Mouse (Mus musculus): ENCODE data around the gene Klhl36. TPM values are rescaled to one million over a fixed set of nuclear protein-coding genes. Genes with fewer than 3 reads are reported as not detected.

Gene Klhl36
- polyA plus RNA-seq, 1 experiment from 2014 or later, result 5.1 TPM

GRCm38 (mm10) chr8:119847232-119847922 lies 14.7 kb upstream of the Klhl36 start:
- DNase-seq (no peak), ATAC-seq (ENCODE audit: low read depth) (peak; percentile 17; the same call in 1 of the 2 replicates)
- Histone ChIP-seq H3K9me3 (replicated peaks) (peaks cover 7% of the 10 kb centered on the region; the same call in 1 of the 2 replicates), H3K27me3 (peaks cover 10% of the 10 kb centered on the region), H3K9ac (no peak overlapping the region), H3K4me2 (no peak overlapping the region), H3K4me1 (replicated peaks) (peaks cover 4% of the 10 kb centered on the region; the same call in 1 of the 2 replicates), H3K4me3 (replicated peaks) (no peak overlapping the region), H3K36me3 (no peaks in the 10 kb centered on the region), H3K27ac (no peak overlapping the region)
- 61% methylated on average over 16 of the region's 16 CpGs for WGBS (ENCODE audit: insufficient replicate concordance)

- H3K9me3 ChIP-seq (replicated peaks), result peaks cover 7% of the 10 kb centered on the region; the same call in 1 of the 2 replicates
- no peaks in the 10 kb centered on the region for H3K27me3 ChIP-seq
- H3K36me3 ChIP-seq, result no peaks in the 10 kb centered on the region
- H3K27ac ChIP-seq, result no peak overlapping the region
- 0 out of 2 replicates have a peak, but pooled peaks have one; percentile 15 for ATAC-seq (ENCODE audit: low read depth)
- H3K4me3 ChIP-seq (replicated peaks), result no peak overlapping the region
- no peak overlapping the region for H3K4me2 ChIP-seq
- WGBS (ENCODE audit: insufficient replicate concordance), result 40% methylated on average over 8 of the region's 8 CpGs
- no peak for DNase-seq
- peaks cover 10% of the 10 kb centered on the region for H3K4me1 ChIP-seq (replicated peaks)
- H3K9ac ChIP-seq, result no peak overlapping the region
These were observed 8.5 kb upstream of the Klhl36 start for GRCm38 (mm10) chr8:119853521-119853920.

DNA sequence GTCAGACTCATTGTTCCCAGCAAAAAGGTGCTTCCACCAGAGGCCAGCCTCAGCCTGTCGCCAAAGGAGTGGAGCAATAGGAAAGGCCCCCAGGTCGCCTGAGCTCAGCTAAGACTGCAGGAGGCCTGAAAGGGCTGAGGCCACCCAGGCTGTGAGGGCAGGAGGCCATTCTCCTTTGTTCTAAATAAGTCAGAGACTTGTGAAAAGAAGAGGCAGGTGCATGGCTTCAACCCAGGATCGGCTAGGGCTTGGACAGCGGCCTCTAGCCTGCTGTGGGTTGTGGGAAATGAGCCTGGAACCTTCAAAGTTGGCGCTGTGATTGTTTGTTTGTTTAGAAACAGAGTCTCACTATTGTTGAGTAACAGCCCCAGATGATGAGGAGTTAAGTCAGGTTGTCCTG lies 8.0 kb upstream of the Klhl36 start:
- ATAC-seq (ENCODE audit: low read depth) (no peak), DNase-seq (no peak)
- H3K27ac ChIP-seq, result no peak overlapping the region
- H3K9ac ChIP-seq, result no peak overlapping the region
- H3K4me1 ChIP-seq (replicated peaks), result peaks cover 15% of the 10 kb centered on the region
- H3K36me3 ChIP-seq, result no peaks in the 10 kb centered on the region
- 53% methylated on average over 5 of the region's 5 CpGs for WGBS (ENCODE audit: insufficient replicate concordance)
- no peak overlapping the region for H3K4me3 ChIP-seq (replicated peaks)
- peaks cover 6% of the 10 kb centered on the region; the same call in 1 of the 2 replicates for H3K9me3 ChIP-seq (replicated peaks)
- H3K4me2 ChIP-seq, result no peak overlapping the region
- no peaks in the 10 kb centered on the region; the same call in 1 of the 2 replicates for H3K27me3 ChIP-seq

DNA sequence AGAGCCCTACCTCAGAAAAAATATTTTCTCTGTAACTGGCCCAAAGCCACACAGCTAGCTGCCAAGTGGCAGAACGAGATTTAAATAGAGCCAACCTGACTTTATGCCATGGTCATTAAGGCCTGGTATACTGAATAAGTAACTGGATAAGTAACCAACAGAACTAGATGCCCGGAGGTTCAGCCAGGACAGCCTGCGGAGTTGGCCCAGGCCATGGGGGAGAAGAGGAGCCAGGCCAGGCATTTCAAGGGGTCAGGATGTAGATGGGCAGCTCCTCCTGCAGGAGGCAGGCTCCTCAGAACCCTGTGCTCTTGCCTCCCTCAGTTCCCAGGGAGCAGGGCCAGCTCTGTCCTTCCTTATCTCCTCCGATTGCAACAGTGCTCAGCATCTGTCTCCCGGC lies 6.4 kb upstream of the Klhl36 start:
- Histone ChIP-seq H3K4me1 (replicated peaks) (peaks cover 21% of the 10 kb centered on the region), H3K27me3 (peaks cover 6% of the 10 kb centered on the region; the same call in 1 of the 2 replicates), H3K9ac (no peak overlapping the region), H3K4me3 (replicated peaks) (no peak overlapping the region), H3K27ac (no peak overlapping the region), H3K9me3 (replicated peaks) (no peaks in the 10 kb centered on the region), H3K36me3 (no peaks in the 10 kb centered on the region), H3K4me2 (no peak overlapping the region)
- 46% methylated on average over 5 of the region's 5 CpGs for WGBS (ENCODE audit: insufficient replicate concordance)
- DNase-seq (no peak), ATAC-seq (ENCODE audit: low read depth) (no peak)

DNA sequence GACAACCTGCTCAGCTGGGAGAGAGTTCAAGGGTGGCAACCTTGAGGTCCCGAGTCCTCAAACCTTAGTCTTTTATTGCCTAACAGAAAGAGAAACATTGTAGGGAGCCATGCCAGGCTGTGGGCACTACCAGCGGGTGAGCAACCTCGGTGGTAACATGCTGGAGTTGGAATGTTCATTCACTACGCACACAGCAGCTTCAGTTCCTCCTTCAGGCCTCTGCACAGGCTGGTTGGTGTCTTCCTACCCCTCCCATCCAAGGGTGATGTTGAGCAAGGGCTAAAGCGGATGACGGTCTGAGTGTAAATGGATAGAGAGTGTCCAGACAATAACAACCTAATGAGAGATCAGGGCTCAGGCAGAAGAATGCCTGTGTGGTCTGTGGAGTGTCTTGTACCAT lies 4.3 kb upstream of the Klhl36 start:
- 26% methylated on average over 6 of the region's 6 CpGs for WGBS (ENCODE audit: insufficient replicate concordance)
- no peak for DNase-seq
- Histone ChIP-seq H3K27me3 (peaks cover 6% of the 10 kb centered on the region; the same call in 1 of the 2 replicates), H3K4me2 (no peak overlapping the region), H3K9me3 (replicated peaks) (no peaks in the 10 kb centered on the region), H3K27ac (no peak overlapping the region), H3K36me3 (no peaks in the 10 kb centered on the region), H3K4me1 (replicated peaks) (peaks cover 37% of the 10 kb centered on the region), H3K4me3 (replicated peaks) (no peak overlapping the region), H3K9ac (no peak overlapping the region)
- no peak for ATAC-seq (ENCODE audit: low read depth)

GRCm38 (mm10) chr8:119862390-119862734 lies 296 bp downstream of the Klhl36 start:
- no peak for DNase-seq
- H3K4me2 ChIP-seq, result peak overlapping the region; percentile 93
- no peaks in the 10 kb centered on the region for H3K36me3 ChIP-seq
- no peaks in the 10 kb centered on the region for H3K9me3 ChIP-seq (replicated peaks)
- H3K27me3 ChIP-seq, result peaks cover 6% of the 10 kb centered on the region; the same call in 1 of the 2 replicates
- peak overlapping the region; percentile 76 for H3K4me3 ChIP-seq (replicated peaks)
- peak overlapping the region; percentile 62 for H3K27ac ChIP-seq
- peak overlapping the region; percentile 82 for H3K9ac ChIP-seq
- no peak for ATAC-seq (ENCODE audit: low read depth)
- WGBS (ENCODE audit: insufficient replicate concordance), result 1% methylated on average over 19 of the region's 19 CpGs
- H3K4me1 ChIP-seq (replicated peaks), result peaks cover 38% of the 10 kb centered on the region

DNA sequence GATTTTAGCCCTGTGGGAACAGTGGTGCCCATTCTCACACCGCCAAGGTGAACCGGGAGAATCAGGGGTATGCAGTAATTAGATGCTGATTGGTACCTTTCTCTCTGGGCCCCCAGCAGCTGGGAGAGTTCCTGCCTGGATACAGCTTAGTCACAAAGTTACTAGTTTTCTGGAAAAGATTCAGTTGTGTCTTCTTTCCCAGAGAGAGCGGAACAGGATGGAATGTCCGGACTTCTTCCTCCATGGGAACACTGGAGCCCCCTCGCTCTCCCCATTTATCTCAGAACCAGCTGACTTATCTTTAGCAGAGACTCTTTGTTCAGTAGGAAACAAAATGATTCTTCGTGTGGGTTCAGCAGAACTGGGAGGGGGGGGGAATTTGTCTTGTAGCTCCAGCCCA lies 683 bp downstream of the Klhl36 start:
- Histone ChIP-seq H3K4me1 (replicated peaks) (peaks cover 34% of the 10 kb centered on the region), H3K4me2 (peak overlapping the region; percentile 93), H3K4me3 (replicated peaks) (peak overlapping the region; percentile 76), H3K27ac (peak overlapping the region; percentile 62), H3K36me3 (no peaks in the 10 kb centered on the region), H3K9ac (peak overlapping the region; percentile 82), H3K27me3 (peaks cover 6% of the 10 kb centered on the region; the same call in 1 of the 2 replicates), H3K9me3 (replicated peaks) (no peaks in the 10 kb centered on the region)
- no peak for ATAC-seq (ENCODE audit: low read depth)
- no peak for DNase-seq
- 7% methylated on average over 6 of the region's 6 CpGs for WGBS (ENCODE audit: insufficient replicate concordance)

- H3K27ac ChIP-seq, result no peak overlapping the region
- peaks cover 7% of the 10 kb centered on the region for H3K4me1 ChIP-seq (replicated peaks)
- DNase-seq (no peak), ATAC-seq (ENCODE audit: low read depth) (no peak)
- H3K9me3 ChIP-seq (replicated peaks), result peaks cover 10% of the 10 kb centered on the region
- peaks cover 30% of the 10 kb centered on the region for H3K36me3 ChIP-seq
- no peak overlapping the region for H3K9ac ChIP-seq
- no peak overlapping the region for H3K4me2 ChIP-seq
- H3K4me3 ChIP-seq (replicated peaks), result no peak overlapping the region
- whole genome bisulfite sequencing (ENCODE audit: insufficient replicate concordance), result 70% methylated on average over 20 of the region's 20 CpGs
- no peaks in the 10 kb centered on the region for H3K27me3 ChIP-seq
These were observed 7.5 kb downstream of the Klhl36 start for GRCm38 (mm10) chr8:119869616-119870015.

- Histone ChIP-seq H3K9ac (no peak overlapping the region), H3K36me3 (peaks cover 30% of the 10 kb centered on the region)
- 71% methylated on average over 1 of the region's 1 CpGs for WGBS (ENCODE audit: insufficient replicate concordance)
These were observed 11.1 kb downstream of the Klhl36 start for GRCm38 (mm10) chr8:119873181-119873580.

GRCm38 (mm10) chr8:119881301-119881700 lies 19.2 kb downstream of the Klhl36 start:
- Histone ChIP-seq H3K9ac (no peak overlapping the region), H3K4me1 (replicated peaks) (peaks cover 13% of the 10 kb centered on the region), H3K4me2 (no peak overlapping the region), H3K36me3 (no peaks in the 10 kb centered on the region), H3K4me3 (replicated peaks) (no peak overlapping the region), H3K27me3 (0 out of 2 replicates have a peak, but pooled peaks cover 4% of the 10 kb centered on the region), H3K27ac (no peak overlapping the region), H3K9me3 (replicated peaks) (no peaks in the 10 kb centered on the region)
- no peak for DNase-seq
- 64% methylated on average over 6 of the region's 6 CpGs for WGBS (ENCODE audit: insufficient replicate concordance)
- no peak for ATAC-seq (ENCODE audit: low read depth)

More at GRCm38 (mm10) chr8:119873181-119873580, 11.1 kb downstream of the Klhl36 start:
- Histone ChIP-seq H3K4me2 (no peak overlapping the region), H3K27ac (no peak overlapping the region), H3K9me3 (replicated peaks) (peaks cover 10% of the 10 kb centered on the region), H3K4me3 (replicated peaks) (no peak overlapping the region), H3K4me1 (replicated peaks) (peaks cover 7% of the 10 kb centered on the region), H3K27me3 (no peaks in the 10 kb centered on the region)
- ATAC-seq (ENCODE audit: low read depth) (peak; percentile 83), DNase-seq (peak; percentile 54)

DNA sequence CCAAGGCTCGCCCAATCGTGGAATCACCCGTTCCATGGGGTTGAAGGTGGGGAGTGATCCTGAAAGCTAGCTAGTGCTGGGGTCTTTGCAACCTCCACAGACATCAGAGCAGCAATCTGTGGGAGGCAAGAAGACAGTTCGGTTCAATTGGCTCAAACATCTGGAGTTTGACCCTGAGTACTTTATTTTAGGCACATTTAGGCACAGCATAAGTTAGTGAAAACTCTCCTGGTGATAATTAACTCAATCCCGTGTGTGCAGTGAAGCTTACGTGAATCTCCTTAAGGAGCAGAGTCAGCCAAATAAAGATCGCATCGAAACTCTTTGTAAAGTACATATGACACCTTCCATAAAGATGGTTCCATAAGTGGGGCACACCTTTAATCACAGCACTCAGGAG lies 19.9 kb downstream of the Klhl36 start:
- Histone ChIP-seq H3K4me1 (replicated peaks) (peaks cover 13% of the 10 kb centered on the region), H3K36me3 (no peaks in the 10 kb centered on the region), H3K9ac (no peak overlapping the region), H3K27ac (no peak overlapping the region), H3K27me3 (0 out of 2 replicates have a peak, but pooled peaks cover 4% of the 10 kb centered on the region), H3K4me3 (replicated peaks) (no peak overlapping the region), H3K9me3 (replicated peaks) (no peaks in the 10 kb centered on the region), H3K4me2 (no peak overlapping the region)
- ATAC-seq (ENCODE audit: low read depth), result no peak
- no peak for DNase-seq
- 70% methylated on average over 8 of the region's 8 CpGs for WGBS (ENCODE audit: insufficient replicate concordance)

DNA sequence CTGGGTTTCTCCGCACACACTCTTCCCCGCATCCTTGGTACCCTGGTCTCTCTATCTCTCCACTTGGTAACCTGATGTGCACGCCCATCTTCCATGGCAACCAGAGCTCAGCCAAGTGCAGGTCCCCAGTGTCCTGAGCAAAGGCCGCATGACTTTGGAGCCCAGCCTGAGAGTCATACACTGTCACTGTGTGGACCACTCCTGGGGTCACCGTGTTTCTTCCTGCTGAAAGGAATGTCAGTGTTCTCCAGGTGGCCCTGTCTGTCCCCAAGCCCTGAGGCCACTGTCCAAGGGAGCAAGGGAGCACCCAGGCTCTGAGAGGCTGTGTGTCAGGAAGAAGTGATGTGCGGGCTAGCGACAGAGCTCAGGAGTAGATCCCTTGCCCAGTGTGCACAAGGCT lies 21.2 kb downstream of the Klhl36 start:
- Histone ChIP-seq H3K27me3 (0 out of 2 replicates have a peak, but pooled peaks cover 4% of the 10 kb centered on the region), H3K27ac (no peak overlapping the region), H3K4me3 (replicated peaks) (no peak overlapping the region), H3K9me3 (replicated peaks) (no peaks in the 10 kb centered on the region), H3K9ac (no peak overlapping the region), H3K4me1 (replicated peaks) (peaks cover 13% of the 10 kb centered on the region), H3K36me3 (no peaks in the 10 kb centered on the region), H3K4me2 (no peak overlapping the region)
- DNase-seq (no peak), ATAC-seq (ENCODE audit: low read depth) (no peak)
- 85% methylated on average over 7 of the region's 7 CpGs for WGBS (ENCODE audit: insufficient replicate concordance)

All from liver, embryonic 13.5 days (tissue).